Mouse (Mus musculus) embryonic fibroblast, embryonic 13.5 days (primary cell): ENCODE results near the gene Tiparp.

Experiments used
- CTCF ChIP-seq: IDR thresholded peaks from 2 replicates; pipeline ENCODE4 v1.5.1; 2011; ENCODE audit warnings: mild to moderate bottlenecking, control low read depth, low read length, moderate library complexity, borderline replicate concordance; ENCODE audit not compliant: insufficient read depth
- POLR2A ChIP-seq: IDR thresholded peaks from 2 replicates; pipeline ENCODE4 v1.6.1; 2011; ENCODE audit warnings: low read depth, mild to moderate bottlenecking, control low read depth, low read length, moderate library complexity

- TF ChIP-seq CTCF (no peak), POLR2A (no peak)
Measured at GRCm38 (mm10) chr3:65565632-65566300, 37.6 kb downstream of the Tiparp start.
